Mouse (Mus musculus): Measurements from ENCODE around the gene Oca2.

DNA sequence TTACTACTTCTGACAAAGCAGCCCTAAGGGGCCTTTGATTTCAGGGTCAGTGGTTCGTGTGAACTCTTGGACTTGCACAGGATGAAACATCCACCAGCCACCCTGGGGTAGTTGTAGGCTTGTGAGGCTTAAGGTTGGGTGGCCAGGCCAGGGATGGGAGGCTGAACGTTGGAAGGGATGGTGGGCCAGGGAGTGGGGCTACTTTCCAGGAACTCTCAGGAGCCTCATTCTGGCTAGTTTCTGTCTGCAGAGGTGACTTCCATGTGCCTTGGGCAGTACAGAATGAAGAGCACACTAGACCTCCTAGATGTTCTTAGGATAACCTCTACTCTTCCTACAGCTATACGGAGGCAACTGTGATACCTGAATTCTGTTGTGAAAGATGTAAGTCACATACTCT is 2.9 kb upstream of the Oca2 start:
- TF ChIP-seq CTCF (IDR thresholded peaks at IDR 0.05; ENCODE audit: control insufficient read depth, insufficient read depth, insufficient read length) (no peak), MAX (IDR thresholded peaks at IDR 0.05) (no peak), MYOD1 (IDR thresholded peaks at IDR 0.05; ENCODE audit: control insufficient read depth, insufficient read length, low read depth) (no peak), USF1 (IDR thresholded peaks at IDR 0.05; ENCODE audit: low read depth) (no peak), MYOG (IDR thresholded peaks at IDR 0.05; ENCODE audit: control insufficient read depth, extremely low read depth, insufficient read length) (no peak), CEBPB (IDR thresholded peaks at IDR 0.05; ENCODE audit: low read depth) (no peak), FOSL1 (IDR thresholded peaks at IDR 0.05; ENCODE audit: insufficient read depth, low read length, poor library complexity, severe bottlenecking) (no peak)
